Mouse (Mus musculus): Measurements from ENCODE around the gene Dnaaf5. TPM values are rescaled to one million over a fixed set of nuclear protein-coding genes. Genes with fewer than 3 reads are reported as not detected.

Dnaaf5 gene
- polyA plus RNA-seq, 1 experiment = 24.5 TPM

DNA sequence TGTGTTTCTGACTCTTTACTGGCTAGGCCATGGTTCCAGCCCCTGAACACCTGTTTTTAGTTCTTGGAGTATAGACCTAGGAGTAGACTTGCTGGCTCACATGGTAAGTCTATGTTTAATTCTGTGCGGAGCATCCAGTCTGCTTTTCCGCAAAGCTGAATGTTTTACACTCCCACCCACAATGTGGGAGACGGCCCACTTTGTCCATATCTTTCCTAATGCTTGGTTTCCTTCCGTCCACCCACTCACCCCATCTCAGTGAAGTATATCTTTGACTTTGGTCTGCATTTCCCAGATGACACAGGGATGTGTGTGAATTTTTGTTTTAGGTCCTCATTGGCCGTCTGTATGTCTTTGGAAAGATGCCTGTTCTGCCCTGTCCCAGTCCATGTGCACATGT, 53.3 kb downstream of the Dnaaf5 start:
- no peak overlapping the region for H3K4me3 ChIP-seq (replicated peaks; ENCODE audit: extremely low read depth, low read depth, low read length)
- DNase-seq = no peak
- TF ChIP-seq CTCF (IDR thresholded peaks at IDR 0.05; ENCODE audit: insufficient read depth, low read length) (no peak), POLR2A (IDR thresholded peaks at IDR 0.05; ENCODE audit: borderline replicate concordance, extremely low read depth, low read depth, low read length) (no peak)
- peaks cover 10% of the 10 kb centered on the region for H3K4me1 ChIP-seq (ENCODE audit: control insufficient read depth, insufficient read depth, low read length)
- 87% methylated on average over 5 of the region's 5 CpGs for WGBS

DNA sequence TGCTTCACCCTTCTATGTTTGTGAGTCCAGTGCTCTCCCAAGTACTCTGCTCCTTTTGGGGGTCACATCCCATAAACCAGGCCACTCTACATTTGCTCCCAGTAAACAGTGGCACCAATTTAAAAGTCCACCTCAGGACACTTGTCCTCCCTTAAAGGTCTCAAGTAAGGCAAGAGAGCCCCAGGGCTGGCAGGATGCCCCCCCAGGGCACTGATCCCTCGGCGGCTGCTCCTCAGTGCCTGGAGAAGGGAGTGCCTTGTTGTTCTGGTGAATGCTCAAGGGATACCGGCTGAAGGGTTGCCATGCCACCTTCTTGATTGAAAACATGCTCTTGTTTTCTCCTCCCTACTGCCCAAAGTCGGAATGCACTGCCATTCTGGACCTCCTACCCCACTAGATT, 56.1 kb downstream of the Dnaaf5 start:
- WGBS = 47% methylated on average over 4 of the region's 4 CpGs
- no peak for TF ChIP-seq CTCF (IDR thresholded peaks at IDR 0.05; ENCODE audit: insufficient read depth, low read length)
- no peak for TF ChIP-seq POLR2A (IDR thresholded peaks at IDR 0.05; ENCODE audit: borderline replicate concordance, extremely low read depth, low read depth, low read length)

DNA sequence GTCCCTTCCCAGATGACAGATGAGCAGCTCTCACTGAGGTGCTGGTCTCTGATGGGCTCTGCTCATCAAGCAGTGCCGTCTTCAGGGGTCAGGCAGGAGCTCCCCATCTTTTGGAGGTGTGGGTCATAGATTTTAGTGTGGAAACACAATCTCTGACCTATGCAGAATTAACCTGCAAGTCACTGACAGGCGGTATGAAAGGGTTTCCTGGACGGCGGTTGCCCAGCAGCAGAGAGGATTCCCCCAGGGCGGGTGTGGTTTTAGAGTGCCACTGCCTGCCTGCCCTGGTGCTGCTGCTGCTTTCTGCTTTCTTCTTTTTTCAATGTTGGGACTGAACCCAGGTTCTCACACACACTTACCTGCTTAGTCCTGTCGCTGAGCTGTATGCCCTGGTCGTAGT, 56.5 kb downstream of the Dnaaf5 start:
- WGBS = 46% methylated on average over 7 of the region's 7 CpGs
- TF ChIP-seq POLR2A (IDR thresholded peaks at IDR 0.05; ENCODE audit: borderline replicate concordance, extremely low read depth, low read depth, low read length) (no peak), CTCF (IDR thresholded peaks at IDR 0.05; ENCODE audit: insufficient read depth, low read length) (no peak)
- no peak for DNase-seq

More for the DNA sequence above, 56.1 kb downstream of the Dnaaf5 start:
- no peak for DNase-seq
- peaks cover 7% of the 10 kb centered on the region; the same call in 1 of the 2 replicates for H3K4me1 ChIP-seq (ENCODE audit: control insufficient read depth, insufficient read depth, low read length)
- no peak overlapping the region for H3K4me3 ChIP-seq (replicated peaks; ENCODE audit: extremely low read depth, low read depth, low read length)

DNA sequence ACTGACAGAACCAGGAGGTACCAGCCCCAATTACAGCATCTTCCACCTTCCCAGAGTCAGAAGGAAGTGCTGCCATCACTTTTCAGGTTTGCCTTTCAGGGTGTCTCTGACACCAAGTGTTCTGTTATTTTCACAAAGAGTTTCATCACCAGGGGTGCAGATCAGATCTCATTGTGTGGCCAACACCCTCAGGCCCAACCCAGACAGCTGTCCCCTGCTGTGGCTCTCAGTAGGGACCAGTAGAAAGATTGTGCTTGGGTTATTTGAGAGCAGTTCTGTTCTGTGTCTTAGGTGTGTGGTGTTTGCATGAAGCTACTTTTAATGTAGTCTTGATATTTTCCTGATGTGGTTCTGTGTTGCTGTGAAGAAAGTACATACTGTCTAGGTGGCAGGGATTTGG, 58.2 kb downstream of the Dnaaf5 start:
- no peak for TF ChIP-seq CTCF (IDR thresholded peaks at IDR 0.05; ENCODE audit: insufficient read depth, low read length)
- TF ChIP-seq POLR2A (IDR thresholded peaks at IDR 0.05; ENCODE audit: borderline replicate concordance, extremely low read depth, low read depth, low read length) = no peak
- DNase-seq = no peak
- Histone ChIP-seq H3K4me1 (ENCODE audit: control insufficient read depth, insufficient read depth, low read length) (peaks cover 9% of the 10 kb centered on the region), H3K4me3 (replicated peaks; ENCODE audit: extremely low read depth, low read depth, low read length) (no peak overlapping the region)

More for the DNA sequence above, 56.5 kb downstream of the Dnaaf5 start:
- peaks cover 4% of the 10 kb centered on the region; the same call in 1 of the 2 replicates for H3K4me1 ChIP-seq (ENCODE audit: control insufficient read depth, insufficient read depth, low read length)
- H3K4me3 ChIP-seq (replicated peaks; ENCODE audit: extremely low read depth, low read depth, low read length) = no peak overlapping the region

DNA sequence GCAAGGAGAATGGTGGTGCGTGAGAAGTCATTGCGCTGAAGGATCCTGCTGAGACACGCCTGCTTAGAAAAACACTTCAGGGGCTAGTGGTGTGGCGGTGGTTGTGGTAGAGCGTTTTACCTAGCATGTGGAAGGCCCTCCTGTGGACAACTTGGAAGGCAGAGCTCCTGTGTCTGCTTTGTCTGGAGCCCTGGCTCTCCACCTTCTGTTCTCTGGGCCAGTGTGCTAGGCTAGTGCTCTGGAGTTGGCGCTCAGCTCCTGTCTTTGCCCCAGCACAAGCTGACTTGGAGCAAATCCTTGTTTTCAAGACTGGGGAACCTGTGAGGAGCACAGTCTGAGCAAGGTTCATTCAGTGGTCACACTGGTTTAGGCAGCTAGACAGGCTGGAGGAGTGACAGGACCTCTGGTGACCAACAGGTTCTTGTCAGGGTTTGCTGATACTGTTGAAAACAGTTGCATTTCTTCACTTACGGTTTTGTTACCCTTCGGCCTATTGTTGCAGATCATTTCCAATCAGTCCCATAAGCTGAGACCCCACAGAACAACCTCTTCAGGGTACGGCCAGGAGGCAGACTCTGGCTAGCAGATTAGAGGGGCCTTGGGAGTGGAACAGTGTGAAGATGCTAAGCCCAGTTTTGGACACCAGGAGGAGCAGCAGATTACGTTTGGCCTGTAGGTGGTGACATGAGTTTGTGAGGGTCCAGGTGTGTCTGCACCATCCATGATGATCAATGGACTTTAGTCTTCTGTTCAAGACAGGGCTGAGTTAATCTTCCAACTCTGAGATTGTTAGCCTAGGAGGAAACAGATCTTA, 59.1 kb downstream of the Dnaaf5 start:
- Histone ChIP-seq H3K4me1 (ENCODE audit: control insufficient read depth, insufficient read depth, low read length) (peaks cover 9% of the 10 kb centered on the region), H3K4me3 (replicated peaks; ENCODE audit: extremely low read depth, low read depth, low read length) (no peak overlapping the region)
- WGBS = 83% methylated on average over 10 of the region's 10 CpGs
- TF ChIP-seq POLR2A (IDR thresholded peaks at IDR 0.05; ENCODE audit: borderline replicate concordance, extremely low read depth, low read depth, low read length) (no peak), CTCF (IDR thresholded peaks at IDR 0.05; ENCODE audit: insufficient read depth, low read length) (peak; percentile 61)
- DNase-seq = no peak

DNA sequence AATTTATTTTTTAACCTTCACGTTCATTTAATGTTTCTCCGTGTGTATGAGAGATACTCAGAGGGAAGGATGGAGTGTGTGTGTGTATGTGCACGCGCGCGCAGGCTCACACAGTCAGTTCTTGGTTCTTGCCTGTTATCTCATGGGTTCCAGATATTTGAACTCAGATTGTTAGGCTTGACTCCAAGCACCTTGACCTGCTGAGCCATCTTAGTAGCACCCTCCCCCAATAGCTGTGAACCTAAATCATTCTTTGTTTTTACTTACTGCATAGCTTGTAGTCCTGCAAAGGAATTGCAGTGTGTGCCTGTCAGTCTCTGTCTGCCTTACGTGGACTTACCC, 59.6 kb downstream of the Dnaaf5 start:
- peaks cover 9% of the 10 kb centered on the region for H3K4me1 ChIP-seq (ENCODE audit: control insufficient read depth, insufficient read depth, low read length)
- no peak for TF ChIP-seq CTCF (IDR thresholded peaks at IDR 0.05; ENCODE audit: insufficient read depth, low read length)
- no peak for TF ChIP-seq POLR2A (IDR thresholded peaks at IDR 0.05; ENCODE audit: borderline replicate concordance, extremely low read depth, low read depth, low read length)
- DNase-seq = no peak
- H3K4me3 ChIP-seq (replicated peaks; ENCODE audit: extremely low read depth, low read depth, low read length) = no peak overlapping the region
- WGBS = 92% methylated on average over 7 of the region's 7 CpGs

DNA sequence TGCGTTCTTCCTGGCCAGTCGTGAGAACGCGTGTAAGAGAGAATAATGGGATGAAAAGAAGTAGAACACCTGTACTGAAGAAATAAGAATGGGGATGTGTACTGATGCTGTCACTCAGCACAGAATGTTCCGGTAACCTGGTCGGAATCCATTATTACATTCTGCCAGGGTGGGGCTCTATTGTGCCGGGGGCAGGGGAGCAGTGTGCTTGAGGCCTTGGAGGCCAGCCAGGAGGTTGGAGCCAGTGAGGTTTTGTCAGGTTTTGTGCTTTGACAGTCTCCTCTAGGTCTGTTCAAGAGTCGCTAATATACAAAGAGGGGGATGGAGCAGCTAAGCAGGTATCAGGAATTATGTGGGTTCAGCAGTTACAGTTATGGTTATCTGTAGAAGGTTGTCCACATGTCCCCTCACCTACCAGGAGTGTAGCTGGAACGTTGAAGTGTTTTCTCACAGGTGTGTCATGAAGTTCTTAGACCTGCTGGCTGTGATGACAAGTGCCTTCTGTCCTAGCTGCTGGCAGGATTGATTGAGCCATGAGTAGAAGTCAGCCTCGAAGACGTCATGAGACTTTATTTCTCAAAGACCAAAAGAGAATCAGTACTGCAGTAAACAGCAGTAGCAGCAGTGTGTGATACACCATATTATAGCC, 61.8 kb downstream of the Dnaaf5 start:
- 68% methylated on average over 11 of the region's 11 CpGs for WGBS
- H3K4me3 ChIP-seq (replicated peaks; ENCODE audit: extremely low read depth, low read depth, low read length) = no peak overlapping the region
- peaks cover 6% of the 10 kb centered on the region for H3K4me1 ChIP-seq (ENCODE audit: control insufficient read depth, insufficient read depth, low read length)
- no peak for DNase-seq
- no peak for TF ChIP-seq CTCF (IDR thresholded peaks at IDR 0.05; ENCODE audit: insufficient read depth, low read length)
- no peak for TF ChIP-seq POLR2A (IDR thresholded peaks at IDR 0.05; ENCODE audit: borderline replicate concordance, extremely low read depth, low read depth, low read length)

DNA sequence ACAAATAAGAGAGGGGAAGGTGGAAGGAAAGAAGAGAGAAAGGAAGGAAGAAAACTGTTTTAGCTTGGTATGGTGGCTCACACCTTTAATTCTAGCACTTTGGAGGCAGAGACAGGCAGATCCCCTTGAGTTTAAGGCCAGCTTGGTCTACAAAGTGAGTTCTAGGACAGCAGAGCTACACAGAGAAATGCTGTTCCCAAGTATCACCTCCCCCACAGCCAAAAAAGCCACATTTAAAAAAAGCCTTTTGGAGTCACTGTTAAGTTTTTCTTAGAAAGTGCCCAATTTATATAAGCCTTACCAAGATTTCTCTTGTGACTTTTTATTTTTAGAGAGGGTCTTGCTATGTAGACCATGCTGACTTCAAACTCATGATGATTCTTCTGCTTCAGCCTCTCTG, 64.3 kb downstream of the Dnaaf5 start:
- no peak for DNase-seq
- peaks cover 6% of the 10 kb centered on the region for H3K4me1 ChIP-seq (ENCODE audit: control insufficient read depth, insufficient read depth, low read length)
- no peak overlapping the region for H3K4me3 ChIP-seq (replicated peaks; ENCODE audit: extremely low read depth, low read depth, low read length)
- no peak for TF ChIP-seq CTCF (IDR thresholded peaks at IDR 0.05; ENCODE audit: insufficient read depth, low read length)

DNA sequence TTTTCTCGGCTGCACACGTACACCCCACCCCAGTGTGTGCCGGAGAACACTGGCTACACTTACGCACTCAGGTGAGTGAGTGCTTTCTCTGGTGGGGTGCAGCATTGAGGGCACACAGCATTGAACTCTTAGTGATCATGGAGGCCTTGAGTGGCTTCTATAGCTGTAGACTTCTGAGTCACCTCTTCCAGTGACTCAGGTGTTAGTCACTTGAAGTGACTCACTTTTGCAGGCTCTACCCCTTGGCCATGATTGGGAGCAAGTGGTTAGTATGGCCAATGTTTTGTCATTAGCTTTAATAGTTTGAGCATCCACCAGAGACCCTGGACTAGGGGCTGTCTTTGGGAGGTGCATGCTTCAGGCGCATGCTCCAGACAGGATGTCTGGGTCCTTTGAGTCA, 65.2 kb downstream of the Dnaaf5 start:
- TF ChIP-seq POLR2A (IDR thresholded peaks at IDR 0.05; ENCODE audit: borderline replicate concordance, extremely low read depth, low read depth, low read length) (no peak), CTCF (IDR thresholded peaks at IDR 0.05; ENCODE audit: insufficient read depth, low read length) (no peak)
- H3K4me1 ChIP-seq (ENCODE audit: control insufficient read depth, insufficient read depth, low read length) = peaks cover 7% of the 10 kb centered on the region
- no peak for DNase-seq
- no peak overlapping the region for H3K4me3 ChIP-seq (replicated peaks; ENCODE audit: extremely low read depth, low read depth, low read length)
- 96% methylated on average over 5 of the region's 5 CpGs for WGBS

DNA sequence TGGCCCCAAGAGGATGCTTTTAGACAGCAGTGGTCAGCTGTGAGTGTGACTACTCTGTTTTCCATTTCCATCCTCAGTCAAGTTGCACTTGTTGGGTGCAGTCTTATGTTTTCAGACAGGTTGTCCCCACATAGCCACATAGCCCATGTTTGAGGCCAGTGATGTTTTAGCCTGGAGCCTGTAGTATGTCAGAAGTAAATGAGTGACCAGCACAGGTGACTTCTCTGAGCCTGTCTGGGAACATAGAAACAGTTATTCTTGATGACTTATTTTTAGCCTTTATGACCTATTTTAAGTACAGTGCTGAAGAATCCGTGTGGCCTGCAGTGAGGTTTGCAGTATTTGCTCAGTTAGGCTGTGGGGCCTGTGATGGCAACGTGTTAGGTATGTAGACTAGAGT, 66.1 kb downstream of the Dnaaf5 start:
- H3K4me3 ChIP-seq (replicated peaks; ENCODE audit: extremely low read depth, low read depth, low read length) = no peak overlapping the region
- 82% methylated on average over 2 of the region's 2 CpGs for WGBS
- TF ChIP-seq CTCF (IDR thresholded peaks at IDR 0.05; ENCODE audit: insufficient read depth, low read length) (no peak), POLR2A (IDR thresholded peaks at IDR 0.05; ENCODE audit: borderline replicate concordance, extremely low read depth, low read depth, low read length) (no peak)
- peaks cover 14% of the 10 kb centered on the region for H3K4me1 ChIP-seq (ENCODE audit: control insufficient read depth, insufficient read depth, low read length)
- DNase-seq = no peak
